Comparison of ENCODE assay signal across 14 mouse cellular contexts in the genomic region with DNA sequence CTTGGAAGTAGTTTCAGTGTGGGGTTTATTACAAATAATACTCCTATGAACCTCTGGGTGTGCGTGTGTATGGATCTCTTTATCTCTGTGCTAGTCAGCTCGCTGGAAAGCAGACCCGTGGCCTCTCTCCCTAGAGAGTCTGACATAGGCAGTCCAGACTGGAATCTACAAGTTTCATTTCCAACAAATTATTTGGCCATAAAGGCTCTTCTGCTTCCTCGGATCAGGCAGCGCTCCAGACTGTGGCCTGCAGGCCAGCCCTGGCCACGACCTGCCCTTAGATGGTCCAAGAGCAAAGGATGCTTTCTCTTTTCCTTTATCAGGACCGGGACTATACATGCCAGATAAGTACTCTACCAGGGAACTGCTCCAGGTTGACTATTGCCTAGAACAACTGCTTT. TPM values are rescaled to one million over a fixed set of nuclear protein-coding genes. Genes with fewer than 3 reads are reported as not detected.
DNase-seq lines count a peak whose midpoint lies in the region; ATAC-seq lines count a peak whose summit lies in the region.
"Had no signal": no experiment of that assay in that cellular context is flagged by ENCODE, and none has a peak within 500 bp of the region (broad histone marks: within the 10 kb centered on the region; RNA-seq: fewer than 3 reads in every experiment).

No protein-coding gene starts in this region.

- intact Hi-C loops in left cerebral cortex, postnatal 25 days (cut with DNase I) = no loop called here

- H3K9me3 ChIP-seq in megakaryocyte, embryonic 14.5 days = no peaks in the 10 kb centered on the region
- H3K9me3 ChIP-seq: embryonic facial prominence, embryonic 15.5 days; limb, embryonic 13.5 days; midbrain, embryonic 13.5 days had no signal

- H3K4me3 ChIP-seq in megakaryocyte, embryonic 14.5 days (replicated peaks) = peak overlapping the region; percentile 51
- H3K4me3 ChIP-seq: embryonic facial prominence, embryonic 15.5 days; layer of hippocampus, adult 2 months; limb, embryonic 13.5 days; midbrain, embryonic 13.5 days had no signal

- H3K27me3 ChIP-seq in megakaryocyte, embryonic 14.5 days (replicated peaks) = no peaks in the 10 kb centered on the region
- H3K27me3 ChIP-seq: embryonic facial prominence, embryonic 15.5 days; midbrain, embryonic 13.5 days had no signal

- peaks cover 89% of the 10 kb centered on the region for H3K4me1 ChIP-seq in megakaryocyte, embryonic 14.5 days

- no peak for ATAC-seq in megakaryocyte, adult 5-6 weeks (ENCODE audit: poor library complexity, severe bottlenecking)
- ATAC-seq in megakaryocyte-erythroid progenitor cell, adult 5-6 weeks (replicated peaks; ENCODE audit: low FRiP score, low TSS enrichment, poor library complexity, severe bottlenecking) = peak; percentile 49
- no peak for ATAC-seq in cerebellum, adult (ENCODE audit: insufficient number of reproducible peaks, low FRiP score, low TSS enrichment)
- ATAC-seq: midbrain, embryonic 13.5 days; Patski had no signal

- peak; percentile 20 for DNase-seq in adrenal gland, postnatal 14 days
- DNase-seq in adrenal gland, adult 18-20 months (ENCODE audit: low spot score in 2 of 2) = no peak
- DNase-seq in heart, adult 9 months (ENCODE audit: low spot score in 2 of 2) = peak; percentile 68 to 70
- DNase-seq in left cerebral cortex, postnatal 25 days (ENCODE audit: low spot score in 2 of 2) = no peak
- DNase-seq: thymus, postnatal 25 days had no signal

- no peaks in the 10 kb centered on the region for H3K36me3 ChIP-seq in megakaryocyte, embryonic 14.5 days (replicated peaks; ENCODE audit: low read length)
- H3K36me3 ChIP-seq: embryonic facial prominence, embryonic 15.5 days; limb, embryonic 13.5 days; midbrain, embryonic 13.5 days had no signal

RNA-seq across cellular contexts. Expression of gene Lmo2, which starts 26.3 kb away (rescaled TPM):
- total RNA-seq in adrenal gland, postnatal 14 days (2021) = 28.5 and 30.2 TPM in 2 replicates
- total RNA-seq in adrenal gland, adult 18-20 months (2021) = 10 to 100 TPM; 22.7 to 29.7 TPM
- 436 and 585 TPM in 2 replicates for polyA plus RNA-seq in megakaryocyte, embryonic 14.5 days (2012; ENCODE audit: insufficient read depth, low replicate concordance)
- 186 and 200 TPM in 2 replicates for total RNA-seq in megakaryocyte, adult 5-6 weeks (2015)
- 92.3 and 100 TPM in 2 replicates for total RNA-seq in megakaryocyte, adult 5-6 weeks (2017)
- total RNA-seq in megakaryocyte-erythroid progenitor cell, adult 5-6 weeks (2014; fragmentation: Nextera tagmentation) = 386 and 431 TPM in 2 replicates
- 391 and 392 TPM in 2 replicates for total RNA-seq in megakaryocyte-erythroid progenitor cell, adult 5-6 weeks (2017)
- 10 to 100 TPM; 16.7 to 22.7 TPM for total RNA-seq in left cerebral cortex, postnatal 25 days (2021)

Comparison
In these comparisons a context has a peak if more than half of its experiments do, and no peak if none do; other contexts are left out.
1. DNase-seq: peak in adrenal gland, postnatal 14 days (single experiment) and heart, adult 9 months (2 of 2); none in adrenal gland, adult 18-20 months (0 of 2) and left cerebral cortex, postnatal 25 days (0 of 2).